Mouse (Mus musculus) spleen, postnatal 4 days (tissue): ENCODE data around the gene Cln5.

Experiments
- DNase-seq, 2 experiments: peaks; one replicate each; pipeline ENCODE4 v3.0.0; 2022; ENCODE audit warnings: low spot score in 2 of 2

The Cln5 gene

DNA sequence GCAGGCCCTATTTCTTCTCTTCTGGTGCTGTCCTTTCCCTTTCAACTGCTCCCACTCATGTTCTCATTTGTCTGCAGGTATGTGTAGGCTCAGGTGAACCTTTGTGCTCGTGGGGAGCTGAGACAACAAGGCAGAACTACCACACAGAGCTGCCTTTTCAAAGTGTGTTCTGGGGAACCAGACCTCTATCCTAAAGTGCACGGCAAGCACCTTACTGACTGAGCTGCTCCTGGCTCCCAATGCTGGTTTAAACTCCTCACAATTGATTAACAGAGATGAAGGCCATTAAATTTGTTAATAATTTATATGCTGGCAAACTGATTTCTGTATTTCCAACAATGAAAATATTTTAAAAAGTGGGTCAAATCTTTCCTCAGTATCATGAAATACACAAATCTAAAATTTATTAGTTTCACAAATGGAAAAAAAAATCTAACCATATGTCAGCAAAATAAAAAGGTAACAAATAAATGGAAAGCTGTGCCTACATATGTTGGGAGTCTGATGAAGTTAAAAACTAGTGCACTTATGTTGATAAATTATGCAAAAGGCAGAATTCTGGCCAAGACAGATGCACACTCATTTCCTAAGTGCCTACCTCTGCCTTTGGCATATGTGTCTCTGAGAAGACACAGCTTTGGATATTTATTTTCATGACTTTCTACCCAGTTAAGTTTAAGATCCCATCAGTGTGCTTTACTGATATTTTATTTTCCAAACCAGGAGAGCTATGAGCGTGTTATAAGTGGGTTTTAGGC, 42.8 kb downstream of the Cln5 start:
- DNase-seq: no peak

DNA sequence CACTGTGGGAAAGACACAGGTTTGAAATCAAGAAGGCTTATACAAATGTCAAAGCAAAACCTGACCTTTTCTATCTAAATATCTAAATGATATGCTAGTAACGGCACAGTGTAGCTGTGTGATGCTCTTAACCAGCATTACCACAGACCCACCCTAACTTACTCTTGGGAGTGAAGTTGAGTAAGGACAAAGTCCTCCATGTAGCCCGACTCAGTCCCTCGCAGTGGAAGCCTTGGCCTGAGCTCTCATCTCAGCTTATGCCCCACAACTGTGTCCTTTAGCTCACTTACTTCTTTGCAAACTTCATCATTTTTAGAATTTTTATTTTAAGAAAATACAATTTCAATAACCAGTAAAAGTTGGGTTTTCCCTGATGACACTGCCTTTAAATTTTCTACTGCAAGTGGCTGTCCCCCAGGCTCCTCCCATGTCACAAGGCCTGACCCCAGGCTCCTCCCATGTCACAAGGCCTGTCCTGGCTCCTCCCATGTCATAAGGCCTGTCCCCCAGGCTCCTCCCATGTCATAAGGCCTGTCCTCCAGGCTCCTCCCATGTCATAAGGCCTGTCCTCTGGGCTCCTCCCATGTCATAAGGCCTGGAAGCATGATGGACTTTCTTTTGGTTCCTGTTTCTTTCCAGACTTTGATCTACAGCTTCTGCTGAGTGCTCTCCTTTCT, 45.1 kb downstream of the Cln5 start:
- no peak for DNase-seq

DNA sequence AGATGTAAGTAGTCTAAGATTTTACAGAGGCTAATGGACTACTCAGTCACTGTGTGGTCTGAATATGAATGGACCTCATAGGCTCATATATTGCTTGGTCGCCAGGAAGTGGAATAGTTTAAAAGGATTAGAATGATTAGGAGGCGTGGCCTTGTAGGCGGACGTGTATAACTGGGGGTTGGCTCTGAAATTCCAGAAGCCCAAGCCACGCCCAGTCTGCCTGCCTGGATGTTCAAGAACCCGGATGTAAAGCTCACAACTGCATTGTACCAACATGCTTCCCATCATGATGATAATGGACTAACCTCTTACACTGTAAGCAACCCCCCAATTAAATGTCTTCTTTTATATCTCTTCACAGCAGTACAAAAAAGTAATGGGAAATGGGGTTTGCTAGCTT, 55.7 kb downstream of the Cln5 start:
- DNase-seq: no peak
